Mouse (Mus musculus) limb, embryonic 14.5 days (tissue): ENCODE results near the gene Abhd8. TPM values are rescaled to one million over a fixed set of nuclear protein-coding genes. Genes with fewer than 3 reads are reported as not detected.

Experiments
- ATAC-seq: fragments of 200-750 bp; cut with Nextera tagmentation; 2 replicates; pipeline ENCODE4 v1.8.0; 2017; ENCODE audit warnings: low read depth, moderate number of reproducible peaks, moderate TSS enrichment; ENCODE audit not compliant: low FRiP score
- DNase-seq: peaks from one replicate; pipeline ENCODE4 v3.0.0-alpha.2; 2015; ENCODE audit warnings: low spot score
- H3K27ac ChIP-seq: fragments of 300-500 bp; sonication (generic); replicated peaks from 2 replicates; pipeline ENCODE4 v1.5.1; 2014; ENCODE audit warnings: low read depth, mild to moderate bottlenecking, low read length, moderate library complexity, mixed read lengths
- H3K27me3 ChIP-seq: fragments of 300-500 bp; sonication (generic); 2 replicates; pipeline ENCODE4 v1.6.1; 2014; ENCODE audit warnings: low read length, mixed read lengths; ENCODE audit not compliant: control insufficient read depth, insufficient read depth
- H3K36me3 ChIP-seq: fragments of 300-500 bp; sonication (generic); 2 replicates; pipeline ENCODE4 v1.6.1; 2014; ENCODE audit warnings: mild to moderate bottlenecking, low read length, moderate library complexity, mixed read lengths; ENCODE audit not compliant: control insufficient read depth, insufficient read depth
- H3K4me1 ChIP-seq: fragments of 300-500 bp; sonication (generic); 2 replicates; pipeline ENCODE4 v1.6.1; 2014; ENCODE audit warnings: antibody characterized with exemption, low read length, mixed read lengths; ENCODE audit not compliant: control insufficient read depth, insufficient read depth
- H3K4me2 ChIP-seq: fragments of 300-500 bp; sonication (generic); replicated peaks from 2 replicates; pipeline ENCODE4 v1.6.1; 2014; ENCODE audit warnings: low read depth, mild to moderate bottlenecking, low read length, moderate library complexity; ENCODE audit not compliant: severe bottlenecking
- H3K4me3 ChIP-seq: fragments of 300-500 bp; sonication (generic); replicated peaks from 2 replicates; pipeline ENCODE4 v1.5.1; 2014; ENCODE audit warnings: low read length
- H3K9ac ChIP-seq: fragments of 300-500 bp; sonication (generic); 2 replicates; pipeline ENCODE4 v1.6.1; 2014; ENCODE audit warnings: mild to moderate bottlenecking, low read depth, low read length, moderate library complexity; ENCODE audit not compliant: severe bottlenecking
- H3K9me3 ChIP-seq: fragments of 300-500 bp; sonication (generic); 2 replicates; pipeline ENCODE4 v1.6.1; 2016; ENCODE audit warnings: low read length; ENCODE audit not compliant: control insufficient read depth
- POLR2A ChIP-seq: fragments of 200-500 bp; IDR thresholded peaks from 2 replicates; pipeline ENCODE4 v1.8.0; 2012; ENCODE audit warnings: inconsistent platforms, mild to moderate bottlenecking, moderate library complexity, borderline replicate concordance; ENCODE audit not compliant: insufficient read depth, insufficient read length; ENCODE audit errors: extremely low read depth
- WGBS: fragments of 180-500 bp; shearing (Covaris S2); extraction: QIAGEN DNeasy Blood & Tissue Kit; methylation state at CpG from one replicate; pipeline ENCODE4 v1.1.7; 2014; 5-methylcytosine and 5-hydroxymethylcytosine counted together
- polyA plus RNA-seq, 2 experiments: library from polyadenylated mRNA; depleted of rRNA in 1 of 2; stranded (reverse) in 1 of 2; unstranded in 1 of 2; fragments of >200 nt; fragmentation: Nextera tagmentation in 1 of 2; extraction: Ambion mirVana in 1 of 2; gene quantifications; 2 replicates each; pipeline versions ENCODE4 v1.2.1 to v1.2.3; 2012 to 2014

Gene Abhd8
- polyA plus RNA-seq (2012; rRNA removed) (72.6 and 88.1 TPM in 2 replicates), polyA plus RNA-seq (2014; fragmentation: Nextera tagmentation; extraction: Ambion mirVana) (48.6 and 57.1 TPM in 2 replicates)

DNA sequence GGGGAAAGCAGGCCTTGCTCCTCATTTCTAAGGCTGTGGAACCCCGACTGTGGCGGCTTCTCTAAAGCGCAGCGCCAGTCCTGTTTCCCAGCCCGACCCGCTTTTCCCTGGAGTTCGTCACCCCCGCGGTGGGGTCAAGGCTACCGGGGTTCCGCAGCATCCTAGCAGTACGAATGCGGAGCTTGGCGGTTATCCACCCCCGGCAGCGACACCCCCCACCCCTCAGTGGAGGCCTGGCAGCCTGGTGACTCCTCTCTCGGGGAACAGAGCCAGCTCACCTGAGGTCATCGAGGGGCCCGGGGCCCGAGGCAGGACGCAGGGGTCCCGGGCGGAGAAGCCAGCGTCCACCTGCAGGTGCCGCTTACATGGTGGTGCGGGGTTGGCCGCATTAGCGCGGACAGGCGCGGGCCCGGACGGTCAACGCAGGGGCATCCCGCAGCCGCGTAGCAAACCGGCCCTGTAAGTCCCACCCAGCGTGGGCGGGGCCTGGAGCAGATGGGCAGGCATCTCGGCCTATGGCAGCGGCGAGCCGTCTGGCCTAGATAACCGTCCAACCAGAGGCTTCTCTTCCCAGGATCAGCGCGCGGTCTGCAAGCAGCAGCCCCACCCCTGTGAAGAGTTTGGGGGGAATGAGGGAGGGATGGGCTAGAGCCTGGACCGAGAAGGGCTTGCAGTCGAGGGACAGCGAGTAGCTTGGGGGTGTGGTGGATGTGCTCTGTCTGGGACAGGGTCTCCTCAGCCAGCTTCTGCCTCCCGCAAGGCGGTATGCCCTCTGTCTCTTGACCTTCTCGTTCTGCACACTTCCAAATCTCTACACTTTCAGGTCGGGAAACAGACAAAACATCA, at the start of gene Abhd8:
Abhd8 (minus strand) TSS at position 468 of the 846 bp plus-strand sequence.
- H3K27ac ChIP-seq: peak within 1 kb of the TSS; percentile 61
- H3K4me2 ChIP-seq: peak within 1 kb of the TSS; percentile 83
- WGBS: 1% methylated on average over 46 of the region's 55 CpGs

DNA sequence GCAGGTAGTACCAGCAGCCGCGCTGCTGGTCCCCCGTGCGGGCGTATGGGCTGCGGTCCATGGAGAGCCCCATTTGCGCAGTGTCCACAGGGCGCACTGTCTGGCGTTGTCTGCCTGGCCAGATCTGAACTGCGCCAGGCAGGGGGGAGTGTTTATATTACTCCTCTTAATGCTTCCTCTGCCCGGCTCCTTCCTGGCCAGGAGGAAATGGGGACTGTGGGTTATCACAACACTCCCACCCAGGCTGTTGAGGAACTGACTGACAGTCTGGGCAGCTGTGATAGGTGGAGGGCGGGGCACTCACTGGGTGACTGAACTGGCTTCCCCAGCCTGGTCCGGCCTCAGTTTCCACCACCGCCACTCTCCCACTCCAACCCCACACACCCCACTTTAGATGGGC, 48.2 kb upstream of the Abhd8 start, which contains the start of gene Plvap:
Plvap (minus strand) TSS at position 109 of the 400 bp plus-strand sequence.
- Histone ChIP-seq H3K4me2 (no peak within 1 kb of the TSS), H3K27me3 (peaks cover 23% of the 10 kb centered on the region), H3K9me3 (no peaks in the 10 kb centered on the region), H3K4me1 (no peaks in the 10 kb centered on the region), H3K4me3 (peak within 1 kb of the TSS; percentile 5; the same call in 1 of the 2 replicates), H3K9ac (no peak within 1 kb of the TSS), H3K27ac (no peak within 1 kb of the TSS), H3K36me3 (no peaks in the 10 kb centered on the region)
- WGBS: 41% methylated on average over 5 of the region's 14 CpGs
- DNase-seq (no peak), ATAC-seq (no peak)
- no peak for TF ChIP-seq POLR2A

More for the DNA sequence above, at the start of gene Abhd8:
- ATAC-seq (peak; percentile 89), DNase-seq (peak; percentile 95)
- Histone ChIP-seq H3K36me3 (peaks cover 30% of the 10 kb centered on the region), H3K4me1 (peaks cover 20% of the 10 kb centered on the region), H3K27me3 (no peaks in the 10 kb centered on the region), H3K9ac (peak within 1 kb of the TSS; percentile 76), H3K4me3 (peak within 1 kb of the TSS; percentile 85), H3K9me3 (no peaks in the 10 kb centered on the region)
- TF ChIP-seq POLR2A: 0 out of 2 replicates have a peak, but pooled peaks have one; percentile 28

DNA sequence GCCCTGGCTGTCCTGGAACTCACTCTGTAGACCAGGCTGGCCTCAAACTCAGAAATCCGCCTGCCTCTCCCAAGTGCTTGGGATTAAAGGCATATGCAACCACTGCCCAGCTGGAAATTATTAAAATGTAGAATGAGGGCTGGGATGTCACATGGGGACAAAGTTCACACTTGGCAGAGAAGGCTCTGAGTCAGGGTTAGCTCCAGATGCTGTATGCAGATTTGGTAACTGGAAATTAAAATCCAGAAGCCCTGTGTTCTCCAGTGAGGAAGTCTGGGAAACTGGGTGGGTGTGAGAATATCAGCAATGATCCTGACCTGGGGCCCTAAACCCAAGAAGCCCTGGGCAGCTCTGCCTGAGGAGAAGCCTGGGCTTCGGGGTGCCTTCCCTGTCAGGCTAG, 45.9 kb upstream of the Abhd8 start:
- H3K4me2 ChIP-seq: no peak overlapping the region
- WGBS: 47% methylated on average over 2 of the region's 2 CpGs
- DNase-seq: no peak
- no peak for ATAC-seq
- H3K36me3 ChIP-seq: no peaks in the 10 kb centered on the region
- H3K9me3 ChIP-seq: no peaks in the 10 kb centered on the region
- H3K27ac ChIP-seq: no peak overlapping the region
- no peak overlapping the region for H3K9ac ChIP-seq
- no peaks in the 10 kb centered on the region for H3K4me1 ChIP-seq
- no peak for TF ChIP-seq POLR2A
- H3K4me3 ChIP-seq: no peak overlapping the region
- peaks cover 31% of the 10 kb centered on the region for H3K27me3 ChIP-seq

DNA sequence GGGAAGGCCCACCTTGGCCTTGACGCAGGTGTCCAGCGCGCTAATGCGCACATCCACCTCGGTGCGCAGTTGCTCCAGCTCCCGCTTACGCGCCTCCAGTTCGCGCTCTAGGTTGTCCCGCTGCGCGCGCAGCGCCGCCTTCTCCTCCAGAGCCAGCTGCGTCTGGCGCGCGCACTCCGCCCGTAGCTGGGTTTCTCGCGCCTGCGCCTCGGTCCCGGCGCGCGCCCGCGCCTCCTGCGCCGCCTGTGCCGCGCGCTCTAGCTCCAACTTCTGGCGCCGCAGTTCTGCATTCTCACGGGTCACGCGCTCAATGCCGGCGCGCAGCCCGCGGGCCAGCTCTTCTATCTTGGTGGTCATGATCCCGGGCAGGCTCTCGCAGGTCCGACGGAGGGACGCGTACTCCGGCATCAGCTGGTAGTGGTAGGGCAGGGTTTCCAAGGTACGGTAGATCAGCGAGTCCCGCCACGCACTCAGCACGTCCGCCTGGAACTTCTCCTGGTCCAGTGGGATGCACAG, 44.2 kb upstream of the Abhd8 start:
- TF ChIP-seq POLR2A: no peak
- H3K27me3 ChIP-seq: peaks cover 31% of the 10 kb centered on the region
- H3K4me2 ChIP-seq: peak overlapping the region; percentile 65
- DNase-seq (peak; percentile 91), ATAC-seq (peak; percentile 75)
- no peaks in the 10 kb centered on the region for H3K36me3 ChIP-seq
- H3K9me3 ChIP-seq: no peaks in the 10 kb centered on the region
- peak overlapping the region; percentile 38 for H3K4me3 ChIP-seq
- no peaks in the 10 kb centered on the region for H3K4me1 ChIP-seq
- H3K27ac ChIP-seq: no peak overlapping the region
- 3% methylated on average over 54 of the region's 61 CpGs for WGBS
- peak overlapping the region; percentile 12; the same call in 1 of the 2 replicates for H3K9ac ChIP-seq

DNA sequence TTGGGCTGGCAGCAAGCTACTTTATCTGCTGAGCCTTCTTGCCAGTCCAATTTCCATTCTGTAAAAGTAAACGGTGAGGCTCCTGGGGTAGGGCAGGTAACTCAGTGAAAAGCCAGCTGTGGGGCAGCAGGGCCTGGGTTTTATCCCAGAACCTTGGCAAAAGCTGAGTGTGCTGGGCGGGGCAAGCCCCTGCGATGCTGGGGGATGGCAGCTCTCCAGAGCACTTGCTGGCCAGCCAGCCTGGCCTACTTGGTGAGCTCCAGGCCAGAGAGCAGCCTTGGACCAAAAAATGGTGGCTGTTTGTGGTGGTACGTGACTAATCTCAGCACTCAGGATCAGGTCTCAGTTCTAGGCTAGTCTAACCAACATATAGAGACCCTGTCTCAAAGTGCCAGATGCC, 42.5 kb upstream of the Abhd8 start:
- no peak overlapping the region for H3K27ac ChIP-seq
- no peak overlapping the region for H3K9ac ChIP-seq
- no peaks in the 10 kb centered on the region for H3K9me3 ChIP-seq
- H3K4me2 ChIP-seq: no peak overlapping the region
- TF ChIP-seq POLR2A: no peak
- H3K27me3 ChIP-seq: peaks cover 31% of the 10 kb centered on the region
- WGBS: 80% methylated on average over 4 of the region's 4 CpGs
- no peak for ATAC-seq
- H3K4me3 ChIP-seq: no peak overlapping the region
- H3K4me1 ChIP-seq: no peaks in the 10 kb centered on the region
- H3K36me3 ChIP-seq: no peaks in the 10 kb centered on the region
- no peak for DNase-seq
